Mouse (Mus musculus) heart, embryonic 12.5 days (tissue): ENCODE data around the gene Rps15. TPM values are rescaled to one million over a fixed set of nuclear protein-coding genes. Genes with fewer than 3 reads are reported as not detected.

Experiments used
- ATAC-seq: fragments of 200-750 bp; cut with Nextera tagmentation; 2 replicates; pipeline ENCODE4 v1.8.0; 2017; ENCODE audit warnings: moderate TSS enrichment, moderate library complexity; ENCODE audit not compliant: insufficient number of reproducible peaks, low FRiP score
- H3K27ac ChIP-seq: fragments of 300-500 bp; sonication (generic); 2 replicates; pipeline ENCODE4 v1.5.1; 2016; ENCODE audit warnings: mild to moderate bottlenecking, moderate library complexity; ENCODE audit not compliant: poor library complexity, severe bottlenecking
- H3K27me3 ChIP-seq: fragments of 300-500 bp; sonication (generic); replicated peaks from 2 replicates; pipeline ENCODE4 v1.6.1; 2016; ENCODE audit warnings: mild to moderate bottlenecking, moderate library complexity
- H3K36me3 ChIP-seq: fragments of 300-500 bp; sonication (generic); 2 replicates; pipeline ENCODE4 v1.6.1; 2016; ENCODE audit warnings: mild to moderate bottlenecking, moderate library complexity
- H3K4me1 ChIP-seq: fragments of 300-500 bp; sonication (generic); replicated peaks from 2 replicates; pipeline ENCODE4 v1.6.1; 2016; ENCODE audit warnings: mild to moderate bottlenecking
- H3K4me2 ChIP-seq: fragments of 300-500 bp; sonication (generic); 2 replicates; pipeline ENCODE4 v1.6.1; 2016; ENCODE audit warnings: mild to moderate bottlenecking, moderate library complexity
- H3K4me3 ChIP-seq: fragments of 300-500 bp; sonication (generic); 2 replicates; pipeline ENCODE4 v1.5.1; 2016; ENCODE audit warnings: mild to moderate bottlenecking
- H3K9ac ChIP-seq: fragments of 300-500 bp; sonication (generic); 2 replicates; pipeline ENCODE4 v1.6.1; 2016; ENCODE audit warnings: mild to moderate bottlenecking, moderate library complexity
- H3K9me3 ChIP-seq: fragments of 300-500 bp; sonication (generic); replicated peaks from 2 replicates; pipeline ENCODE4 v1.6.1; 2016; ENCODE audit warnings: mild to moderate bottlenecking, moderate library complexity
- WGBS: fragments of 180-500 bp; shearing (Covaris S2); methylation state at CpG from one replicate; pipeline ENCODE4 v1.1.7; 2016; 5-methylcytosine and 5-hydroxymethylcytosine counted together
- polyA plus RNA-seq: library from polyadenylated mRNA; unstranded; fragments of >200 nt; fragmentation: Nextera tagmentation; extraction: Ambion mirVana; gene quantifications from 2 replicates; pipeline ENCODE4 v1.2.1, GENCODE M21; 2016

Rps15 gene
- polyA plus RNA-seq, 1 experiment from 2014 or later, result 591 TPM

- 59% methylated on average over 2 of the region's 2 CpGs for WGBS
- Histone ChIP-seq H3K36me3 (no peaks in the 10 kb centered on the region), H3K27me3 (peaks cover 59% of the 10 kb centered on the region), H3K27ac (no peak overlapping the region), H3K4me3 (peak overlapping the region; percentile 49), H3K9me3 (no peaks in the 10 kb centered on the region), H3K4me2 (peak overlapping the region; percentile 85), H3K4me1 (peaks cover 15% of the 10 kb centered on the region), H3K9ac (no peak overlapping the region)
- ATAC-seq, result no peak
Measured at GRCm38 (mm10) chr10:80330888-80331287, 38.6 kb downstream of the Rps15 start.

- Histone ChIP-seq H3K4me3 (no peak overlapping the region), H3K27me3 (peaks cover 64% of the 10 kb centered on the region), H3K4me1 (peaks cover 15% of the 10 kb centered on the region), H3K36me3 (no peaks in the 10 kb centered on the region), H3K9me3 (no peaks in the 10 kb centered on the region), H3K27ac (no peak overlapping the region), H3K9ac (no peak overlapping the region), H3K4me2 (peak overlapping the region; percentile 85)
- WGBS, result 44% methylated on average over 10 of the region's 10 CpGs
- peak; percentile 49; the same call in 1 of the 2 replicates for ATAC-seq
Measured at GRCm38 (mm10) chr10:80331636-80332524, 39.6 kb downstream of the Rps15 start.

GRCm38 (mm10) chr10:80332525-80332989 lies 40.3 kb downstream of the Rps15 start:
- H3K9me3 ChIP-seq, result no peaks in the 10 kb centered on the region
- H3K9ac ChIP-seq, result no peak overlapping the region
- no peak overlapping the region for H3K4me3 ChIP-seq
- H3K4me1 ChIP-seq, result peaks cover 15% of the 10 kb centered on the region
- no peak for ATAC-seq
- no peak overlapping the region for H3K27ac ChIP-seq
- no peaks in the 10 kb centered on the region for H3K36me3 ChIP-seq
- H3K4me2 ChIP-seq, result no peak overlapping the region
- 77% methylated on average over 5 of the region's 5 CpGs for WGBS
- peaks cover 63% of the 10 kb centered on the region for H3K27me3 ChIP-seq

DNA sequence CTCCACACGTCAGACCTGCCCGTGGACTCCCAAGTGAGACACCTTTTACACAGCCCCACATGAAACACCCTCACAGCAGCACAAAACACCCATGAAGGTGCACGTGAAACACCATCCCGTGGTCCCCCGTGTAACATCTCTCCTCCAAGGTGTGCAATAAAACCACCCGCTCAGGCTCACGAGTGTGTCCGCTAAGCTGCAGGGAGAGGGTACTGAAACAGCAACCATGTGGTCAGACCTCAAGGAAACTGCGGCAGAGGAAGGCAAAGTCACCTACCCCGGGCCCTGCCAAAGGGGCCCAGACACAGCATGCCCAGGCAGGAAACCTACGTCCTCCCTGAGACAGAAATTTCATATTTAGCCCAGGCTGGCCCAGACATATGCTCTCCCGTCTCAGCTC lies 44.0 kb downstream of the Rps15 start:
- Histone ChIP-seq H3K27me3 (peaks cover 79% of the 10 kb centered on the region), H3K4me3 (no peak overlapping the region), H3K36me3 (no peaks in the 10 kb centered on the region), H3K9me3 (no peaks in the 10 kb centered on the region), H3K4me1 (peaks cover 5% of the 10 kb centered on the region; the same call in 1 of the 2 replicates), H3K27ac (no peak overlapping the region), H3K9ac (no peak overlapping the region), H3K4me2 (no peak overlapping the region)
- WGBS, result 85% methylated on average over 12 of the region's 12 CpGs
- no peak for ATAC-seq

DNA sequence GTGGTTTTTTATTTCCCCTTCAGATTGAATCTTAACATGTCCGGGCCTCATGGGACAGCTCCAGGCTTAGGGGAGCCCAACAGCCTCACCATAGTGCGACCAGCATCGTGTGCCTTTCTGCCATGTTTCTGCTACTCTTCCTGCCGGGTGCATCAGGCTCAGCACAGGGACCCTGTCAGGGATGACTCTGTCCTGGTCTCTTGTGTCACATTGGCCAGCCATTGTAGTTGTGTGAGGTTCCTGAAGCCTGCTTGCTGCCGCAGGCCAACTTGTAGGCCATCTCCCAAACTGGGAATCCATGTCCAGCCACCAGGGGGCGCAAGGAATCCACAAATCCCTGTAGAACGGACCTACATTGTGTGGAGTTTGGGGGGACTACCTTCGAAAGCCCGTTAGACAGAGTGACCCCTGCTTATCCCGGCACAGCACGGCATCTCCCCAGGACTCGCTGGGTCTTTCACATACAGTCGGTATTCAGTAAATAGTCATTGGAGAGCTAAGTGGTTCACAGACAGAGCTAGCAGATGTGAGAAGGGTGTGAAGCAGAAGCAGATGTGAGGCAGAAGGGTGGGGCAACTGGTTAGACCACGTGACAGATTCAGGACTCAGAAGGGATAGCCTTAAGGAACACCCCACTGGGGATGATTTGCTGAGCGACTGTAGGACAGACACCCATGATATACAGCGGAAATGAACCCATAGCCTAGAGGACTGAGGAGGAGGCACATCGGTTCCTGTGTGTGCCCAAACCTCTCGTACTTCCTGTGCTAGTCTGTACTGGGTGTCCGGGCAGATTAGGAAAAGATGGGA lies 47.9 kb downstream of the Rps15 start:
- Histone ChIP-seq H3K9ac (0 out of 2 replicates have a peak overlapping the region, but pooled peaks have one; percentile 9), H3K27ac (no peak overlapping the region), H3K4me3 (no peak overlapping the region), H3K27me3 (peaks cover 82% of the 10 kb centered on the region), H3K4me2 (peak overlapping the region; percentile 40), H3K36me3 (no peaks in the 10 kb centered on the region), H3K9me3 (no peaks in the 10 kb centered on the region), H3K4me1 (peaks cover 42% of the 10 kb centered on the region)
- 20% methylated on average over 19 of the region's 19 CpGs for WGBS
- ATAC-seq, result no peak

GRCm38 (mm10) chr10:80341026-80341425 lies 48.8 kb downstream of the Rps15 start:
- H3K4me3 ChIP-seq, result no peak overlapping the region
- H3K9ac ChIP-seq, result no peak overlapping the region
- H3K9me3 ChIP-seq, result no peaks in the 10 kb centered on the region
- peaks cover 46% of the 10 kb centered on the region for H3K4me1 ChIP-seq
- WGBS, result 18% methylated on average over 21 of the region's 21 CpGs
- H3K27me3 ChIP-seq, result peaks cover 82% of the 10 kb centered on the region
- no peak overlapping the region for H3K27ac ChIP-seq
- no peaks in the 10 kb centered on the region for H3K36me3 ChIP-seq
- ATAC-seq, result no peak
- H3K4me2 ChIP-seq, result no peak overlapping the region

- Histone ChIP-seq H3K27me3 (peaks cover 81% of the 10 kb centered on the region), H3K36me3 (no peaks in the 10 kb centered on the region), H3K27ac (no peak overlapping the region), H3K4me1 (peaks cover 46% of the 10 kb centered on the region), H3K9me3 (no peaks in the 10 kb centered on the region), H3K4me3 (peak overlapping the region; percentile 36), H3K9ac (no peak overlapping the region), H3K4me2 (peak overlapping the region; percentile 65)
- no peak for ATAC-seq
- WGBS, result 5% methylated on average over 47 of the region's 47 CpGs
Measured at GRCm38 (mm10) chr10:80341491-80342304, 49.4 kb downstream of the Rps15 start.

GRCm38 (mm10) chr10:80342305-80342748 lies 50.1 kb downstream of the Rps15 start:
- H3K36me3 ChIP-seq, result no peaks in the 10 kb centered on the region
- peaks cover 86% of the 10 kb centered on the region for H3K27me3 ChIP-seq
- ATAC-seq, result no peak
- peak overlapping the region; percentile 36 for H3K4me3 ChIP-seq
- H3K4me2 ChIP-seq, result peak overlapping the region; percentile 65
- 2% methylated on average over 26 of the region's 26 CpGs for WGBS
- peaks cover 49% of the 10 kb centered on the region for H3K4me1 ChIP-seq
- no peaks in the 10 kb centered on the region for H3K9me3 ChIP-seq
- no peak overlapping the region for H3K9ac ChIP-seq
- H3K27ac ChIP-seq, result no peak overlapping the region

GRCm38 (mm10) chr10:80342749-80343424 lies 50.6 kb downstream of the Rps15 start:
- H3K27ac ChIP-seq, result no peak overlapping the region
- H3K27me3 ChIP-seq, result peaks cover 90% of the 10 kb centered on the region
- WGBS, result 1% methylated on average over 28 of the region's 33 CpGs
- peak overlapping the region; percentile 36 for H3K4me3 ChIP-seq
- H3K4me2 ChIP-seq, result peak overlapping the region; percentile 65
- ATAC-seq, result peak; percentile 57
- H3K9ac ChIP-seq, result no peak overlapping the region
- H3K36me3 ChIP-seq, result no peaks in the 10 kb centered on the region
- H3K4me1 ChIP-seq, result peaks cover 55% of the 10 kb centered on the region
- H3K9me3 ChIP-seq, result no peaks in the 10 kb centered on the region

DNA sequence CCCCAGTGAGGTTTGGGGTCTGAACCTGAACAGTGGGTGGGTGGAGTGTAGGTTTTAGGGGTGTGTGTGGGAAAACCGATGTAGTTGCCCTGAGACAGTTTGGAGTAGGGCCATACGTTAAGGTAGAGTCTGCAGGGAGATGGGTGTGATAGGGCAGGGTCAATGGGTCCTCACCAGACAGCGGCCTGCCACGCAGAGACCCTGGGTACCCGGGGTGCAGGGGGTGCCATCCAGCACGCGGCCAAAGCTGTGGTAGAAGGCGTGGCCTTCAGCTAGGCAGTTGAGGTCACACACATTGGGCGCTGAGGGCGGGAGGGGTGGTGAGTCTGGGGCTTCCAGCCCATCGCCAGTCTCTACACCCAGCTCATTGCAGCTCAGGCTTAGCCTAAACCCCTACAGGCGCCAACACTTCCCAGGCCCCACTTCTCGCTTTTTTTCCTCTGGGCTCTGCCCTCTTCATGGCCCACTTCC lies 51.2 kb downstream of the Rps15 start:
- 33% methylated on average over 13 of the region's 13 CpGs for WGBS
- Histone ChIP-seq H3K27me3 (peaks cover 90% of the 10 kb centered on the region), H3K27ac (no peak overlapping the region), H3K4me3 (peak overlapping the region; percentile 36; the same call in 1 of the 2 replicates), H3K4me2 (peak overlapping the region; percentile 65), H3K9ac (no peak overlapping the region), H3K36me3 (no peaks in the 10 kb centered on the region), H3K9me3 (no peaks in the 10 kb centered on the region), H3K4me1 (peaks cover 60% of the 10 kb centered on the region)
- peak; percentile 3; the same call in 1 of the 2 replicates for ATAC-seq
